Mouse (Mus musculus) heart, embryonic 14.5 days (tissue): ENCODE measurements around the gene Cyp4x1. TPM values are rescaled to one million over a fixed set of nuclear protein-coding genes. Genes with fewer than 3 reads are reported as not detected.

ENCODE experiments used
- polyA plus RNA-seq: library from polyadenylated mRNA; unstranded; fragments of >200 nt; fragmentation: Nextera tagmentation; extraction: Ambion mirVana; gene quantifications from 2 replicates; pipeline ENCODE4 v1.2.1, GENCODE M21; 2014

The Cyp4x1 gene
- polyA plus RNA-seq, 1 experiment from 2014 or later = not detected

Other genes with a start within 250 kb of the Cyp4x1 start
- gene Foxd2, start 225.4 kb downstream of the Cyp4x1 start, polyA plus RNA-seq = not detected in 2 replicates
- gene Foxe3, start 208.3 kb downstream of the Cyp4x1 start, polyA plus RNA-seq = not detected in 2 replicates
- 59.4 and 64.8 TPM in 2 replicates for gene Cmpk1, start 147.0 kb downstream of the Cyp4x1 start, polyA plus RNA-seq
- 9.8 and 11.1 TPM in 2 replicates for gene Stil, start 134.1 kb downstream of the Cyp4x1 start, polyA plus RNA-seq
- gene Tal1, start 77.9 kb downstream of the Cyp4x1 start, polyA plus RNA-seq = 1.5 and 2.8 TPM in 2 replicates
- gene Pdzk1ip1, start 45.6 kb downstream of the Cyp4x1 start, polyA plus RNA-seq = 1.9 and 4.1 TPM in 2 replicates
- not detected in 2 replicates for gene Cyp4a29, start 107.8 kb upstream of the Cyp4x1 start, polyA plus RNA-seq
- gene Cyp4a12a, start 164.8 kb upstream of the Cyp4x1 start, polyA plus RNA-seq = not detected in 2 replicates